Mouse (Mus musculus) adipocyte (in vitro differentiated cells): ENCODE data around the gene Rps11.

ENCODE experiments used
- DNase-seq: peaks from one replicate; pipeline ENCODE4 v3.0.0-alpha.2; 2016; ENCODE audit warnings: low spot score

Rps11 gene

DNA sequence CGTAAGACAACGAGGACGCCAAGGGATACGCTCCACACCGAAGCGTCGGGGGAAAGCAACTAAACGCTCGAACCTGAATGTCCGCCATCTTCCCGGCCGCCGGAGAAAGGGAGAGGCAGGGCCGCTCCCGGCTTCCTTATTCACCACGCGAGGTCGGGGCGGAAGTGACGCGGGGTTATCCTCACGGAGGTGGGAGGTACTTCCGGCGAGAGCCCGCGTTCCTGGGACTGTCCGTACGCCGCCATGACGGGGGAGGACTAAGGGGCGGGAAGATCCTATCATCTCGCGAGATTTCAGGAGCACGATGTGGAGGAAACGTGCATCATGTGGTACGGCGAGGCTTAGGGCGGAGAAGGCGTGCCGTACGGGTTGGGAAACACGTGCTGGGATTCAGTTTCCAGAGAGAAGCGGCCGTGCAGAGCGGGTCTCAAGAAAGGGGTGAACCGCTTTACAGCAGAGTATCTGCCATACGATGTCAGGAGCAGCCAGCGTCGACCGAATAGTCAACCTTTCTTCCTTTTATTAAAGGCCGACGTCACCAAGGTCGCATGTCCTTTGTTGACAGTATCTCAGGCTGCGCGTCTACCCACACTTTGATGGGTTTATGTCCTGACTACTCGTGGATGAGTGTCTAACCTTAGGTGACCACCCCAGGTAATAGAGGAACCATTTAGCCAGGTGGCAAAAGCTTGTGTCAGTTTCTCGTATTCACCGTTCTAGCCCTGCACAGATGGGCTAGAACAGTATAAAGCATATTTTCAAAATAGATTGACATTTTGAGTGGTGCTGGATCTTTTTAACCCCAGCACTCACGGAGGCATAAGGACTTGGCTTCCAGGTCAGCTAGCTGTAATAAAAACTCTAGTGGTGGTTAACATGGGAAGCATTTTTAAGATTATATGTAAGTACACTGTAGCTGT is at the start of gene Rps11:
Gene Rps11 (minus strand): TSS at position 216 of the 920 bp plus-strand sequence.
- DNase-seq: peak; percentile 99

DNA sequence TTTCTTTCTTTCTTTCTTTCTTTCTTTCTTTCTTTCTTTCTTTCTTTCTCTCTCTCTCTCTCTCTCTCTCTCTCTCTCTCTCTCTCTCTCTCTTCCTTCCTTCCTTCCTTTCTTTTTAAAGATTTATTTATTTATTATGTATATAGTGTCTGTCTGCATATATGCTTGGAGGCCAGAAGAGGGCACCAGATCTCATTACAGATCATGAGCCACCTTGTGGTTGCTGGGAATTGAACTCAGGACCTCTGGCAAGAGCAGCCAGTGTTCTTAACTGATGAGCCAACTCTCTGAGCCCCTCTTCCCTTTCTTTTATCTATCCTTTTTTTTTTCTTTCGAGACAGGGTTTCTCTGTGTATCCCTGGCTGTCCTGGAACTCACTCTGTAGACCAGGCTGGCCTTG is 49.5 kb upstream of the Rps11 start:
- DNase-seq: peak; percentile 19

- no peak for DNase-seq
Measured at GRCm38 (mm10) chr7:45172974-45173373, 48.7 kb upstream of the Rps11 start.

DNA sequence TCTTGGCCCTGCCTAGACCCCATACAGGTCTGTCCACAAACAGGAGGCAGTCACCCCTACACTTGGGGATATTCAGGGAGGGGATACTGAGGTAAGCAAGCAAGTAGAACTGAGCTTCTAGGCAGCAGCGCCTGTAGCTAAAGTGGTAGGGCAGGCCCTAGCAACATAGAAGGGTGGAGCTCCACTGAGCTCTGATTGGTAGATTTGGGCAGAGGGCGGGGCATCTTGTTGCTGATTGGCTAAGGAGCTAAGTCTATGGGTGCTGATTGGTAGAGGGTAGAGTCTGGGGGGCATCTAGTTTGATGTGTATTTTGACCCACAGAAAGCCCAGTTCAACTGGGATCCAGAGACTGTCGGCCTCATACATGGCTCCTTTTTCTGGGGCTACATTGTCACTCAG is 45.3 kb upstream of the Rps11 start:
- no peak for DNase-seq

DNA sequence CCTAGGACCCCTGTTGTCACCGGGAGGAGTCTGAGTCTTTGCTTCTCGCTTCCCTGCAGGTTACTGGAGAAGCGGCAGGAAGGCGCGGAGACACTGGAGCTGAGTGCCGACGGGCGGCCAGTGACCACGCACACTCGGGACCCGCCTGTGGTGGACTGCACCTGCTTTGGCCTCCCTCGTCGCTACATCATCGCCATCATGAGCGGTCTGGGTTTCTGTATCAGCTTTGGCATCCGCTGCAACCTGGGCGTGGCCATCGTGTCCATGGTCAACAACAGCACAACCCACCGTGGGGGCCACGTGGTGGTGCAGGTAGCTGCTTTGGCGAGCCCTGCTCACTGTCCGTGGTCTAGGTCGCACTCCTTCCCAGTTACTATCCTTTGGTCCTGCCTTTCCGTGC is 44.4 kb upstream of the Rps11 start:
- no peak for DNase-seq

- no peak for DNase-seq
Measured at GRCm38 (mm10) chr7:45167761-45168445, 43.7 kb upstream of the Rps11 start.

DNA sequence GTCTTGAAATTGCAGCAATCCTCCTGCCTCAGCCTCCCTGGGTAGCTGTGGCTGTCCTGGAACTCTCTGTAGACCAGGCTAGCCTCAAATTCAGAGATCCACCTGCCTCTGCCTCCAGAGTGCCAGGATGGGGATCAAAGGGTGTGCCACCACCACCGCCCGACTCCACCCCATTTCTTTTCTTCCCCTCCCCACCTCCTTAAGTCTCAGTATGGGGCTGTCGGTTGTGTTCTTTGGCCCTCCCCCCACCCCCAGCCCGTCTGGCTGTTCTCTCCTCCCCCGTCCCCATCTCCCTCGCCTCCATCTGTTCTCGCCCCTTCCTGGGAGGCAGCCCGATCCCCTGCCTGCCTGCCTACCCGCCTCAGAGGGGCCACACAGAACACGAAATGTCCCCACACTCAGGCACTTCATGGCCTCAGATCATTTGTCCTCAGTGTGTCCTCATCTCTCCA is 42.7 kb upstream of the Rps11 start:
- no peak for DNase-seq

- DNase-seq: no peak
Measured at GRCm38 (mm10) chr7:45165701-45166100, 41.5 kb upstream of the Rps11 start.

DNA sequence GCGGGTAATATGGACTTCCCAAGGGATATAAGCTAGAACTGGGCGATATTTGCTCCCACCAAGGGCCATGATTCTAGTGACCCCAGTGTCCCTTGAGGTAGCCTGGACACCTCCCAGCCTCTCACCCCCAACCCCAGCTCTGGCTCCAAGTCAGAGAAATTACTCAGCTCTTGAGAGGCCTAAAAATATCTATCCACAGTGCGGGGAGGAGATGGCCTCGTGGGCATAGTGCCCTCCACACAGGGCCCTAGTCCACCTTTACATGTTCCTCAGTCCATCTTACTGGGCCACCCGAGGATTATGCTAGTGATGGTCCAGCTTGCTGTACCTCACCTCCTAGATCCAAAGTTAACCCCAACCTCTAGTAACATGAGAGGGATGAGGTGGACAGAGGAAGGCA is 40.6 kb upstream of the Rps11 start:
- no peak for DNase-seq

DNA sequence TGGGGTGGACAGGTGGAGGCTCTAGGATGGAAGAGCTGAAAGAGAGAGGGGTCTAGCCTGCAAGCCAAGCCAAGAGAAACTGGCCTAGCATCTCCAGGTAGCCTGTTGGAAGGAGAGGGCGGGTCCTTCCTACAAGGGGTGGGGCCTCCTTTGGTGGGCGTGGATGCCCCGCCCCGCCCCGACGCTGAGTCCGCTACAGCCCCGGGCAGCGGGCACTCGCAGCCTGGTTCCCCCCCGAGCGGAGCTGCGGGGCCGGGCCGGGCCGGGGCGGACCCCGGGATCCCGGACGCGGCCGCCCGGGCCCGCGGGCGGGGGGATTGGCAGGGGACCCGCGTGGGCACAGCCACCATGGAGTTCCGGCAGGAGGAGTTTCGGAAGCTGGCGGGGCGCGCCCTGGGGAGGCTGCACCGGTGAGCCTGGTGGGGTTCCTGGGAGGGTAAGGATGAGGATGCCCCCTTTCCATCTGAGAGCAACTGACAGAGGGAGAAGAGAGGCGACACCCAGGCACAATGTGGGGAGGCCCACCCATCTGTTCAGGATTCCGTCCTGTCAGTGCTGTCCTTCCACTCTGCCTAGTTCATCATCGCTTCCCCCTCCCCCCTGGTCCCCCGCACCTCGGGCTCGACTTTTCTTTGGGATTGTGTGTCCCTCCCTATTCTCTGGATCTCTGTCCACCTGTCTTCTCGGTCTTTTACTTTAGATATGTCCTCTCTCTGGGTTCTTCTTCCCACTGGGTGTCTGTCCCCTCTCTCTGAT is 39.7 kb upstream of the Rps11 start, which contains the start of gene Slc17a7:
Gene Slc17a7 (plus strand): TSS at position 215 of the 756 bp plus-strand sequence.
- no peak for DNase-seq

DNA sequence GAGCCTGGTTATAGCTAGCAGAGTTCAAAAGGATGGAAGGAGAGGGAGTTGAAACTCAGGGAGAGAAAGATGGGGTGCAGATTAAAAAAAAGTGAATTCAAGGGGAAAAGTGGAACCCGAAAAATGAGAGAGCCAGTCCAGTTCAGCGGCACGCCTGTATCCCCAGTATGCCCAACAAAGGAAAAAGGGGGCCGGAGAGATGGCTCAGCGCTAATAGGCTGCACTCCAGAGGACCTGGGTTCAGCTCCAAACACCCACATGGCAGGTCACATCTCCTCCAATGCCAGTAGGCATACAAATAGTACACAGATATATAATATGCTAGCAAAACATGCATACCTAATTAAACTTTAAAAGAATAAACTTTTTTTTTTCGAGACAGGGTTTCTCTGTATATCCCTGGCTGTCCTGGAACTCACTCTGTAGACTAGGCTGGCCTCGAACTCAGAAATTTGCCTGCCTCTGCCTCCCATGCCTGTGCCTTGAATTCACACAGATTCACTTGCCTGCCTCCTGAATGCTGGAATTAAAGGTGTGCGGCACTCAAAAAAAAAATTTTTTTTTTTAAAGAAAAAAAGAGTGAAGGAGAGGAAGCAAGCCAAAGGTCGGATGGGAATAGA is 38.9 kb upstream of the Rps11 start:
- no peak for DNase-seq

GRCm38 (mm10) chr7:45162551-45162950 is 38.3 kb upstream of the Rps11 start:
- no peak for DNase-seq

DNA sequence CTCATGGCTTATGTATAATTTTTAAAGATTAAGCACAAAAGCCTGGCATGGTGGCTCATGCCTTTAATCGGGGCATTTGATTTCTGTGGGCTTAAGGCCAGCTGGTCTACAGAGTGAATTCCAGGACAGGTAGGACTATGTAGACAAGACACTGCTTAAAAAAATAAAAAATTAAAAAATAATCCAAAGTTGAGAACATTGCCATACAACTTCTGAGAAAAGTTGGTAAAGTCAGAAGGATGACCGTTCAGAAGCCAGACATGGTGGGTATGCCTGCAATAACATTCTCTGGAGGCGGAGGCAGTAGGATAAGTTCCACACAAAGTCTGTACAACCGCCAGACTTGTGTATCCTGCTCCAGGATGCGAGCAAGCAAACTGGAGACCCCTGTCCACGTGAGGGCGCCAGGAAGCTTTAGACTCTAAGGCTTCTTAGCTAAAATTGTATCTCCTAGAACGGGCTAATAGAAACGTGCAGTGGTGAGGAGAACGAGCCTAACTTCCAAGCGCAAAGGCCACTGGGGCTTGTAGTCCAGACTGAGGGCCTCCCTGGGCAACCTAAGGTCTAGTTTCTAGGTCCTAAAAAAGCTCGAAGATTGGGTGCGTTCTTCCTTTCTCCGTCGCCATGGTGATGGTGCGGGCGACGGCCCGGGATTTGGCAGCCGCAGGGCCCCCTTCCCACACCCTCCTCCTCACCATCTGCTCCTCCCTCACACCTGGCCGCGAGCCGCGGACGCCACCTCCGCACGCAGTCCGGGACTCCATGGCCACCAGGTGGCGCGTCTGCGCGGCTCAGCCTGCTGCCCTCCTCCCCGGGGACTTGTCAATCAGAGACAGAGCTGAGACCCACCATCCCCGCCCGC is 37.6 kb upstream of the Rps11 start:
- DNase-seq: peak; percentile 75

DNA sequence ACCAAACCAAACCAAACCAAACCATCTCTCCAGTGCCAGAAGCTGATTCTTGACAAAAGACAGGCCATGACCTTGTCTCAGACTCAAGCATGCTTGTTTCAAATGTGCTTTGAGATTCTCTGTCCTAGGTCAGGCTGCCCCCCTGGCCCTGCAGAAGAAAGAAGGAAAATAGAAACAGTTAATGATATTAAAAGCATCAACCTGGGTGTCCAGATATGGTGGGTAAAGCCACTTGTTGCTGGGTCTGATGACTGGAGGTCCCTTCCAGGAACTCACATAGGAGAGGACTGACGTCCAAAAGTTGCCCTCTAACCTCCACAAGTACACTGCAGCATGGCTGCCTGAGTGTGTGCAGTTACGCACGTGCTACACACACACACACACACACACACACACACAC is 36.6 kb upstream of the Rps11 start:
- DNase-seq: no peak

DNA sequence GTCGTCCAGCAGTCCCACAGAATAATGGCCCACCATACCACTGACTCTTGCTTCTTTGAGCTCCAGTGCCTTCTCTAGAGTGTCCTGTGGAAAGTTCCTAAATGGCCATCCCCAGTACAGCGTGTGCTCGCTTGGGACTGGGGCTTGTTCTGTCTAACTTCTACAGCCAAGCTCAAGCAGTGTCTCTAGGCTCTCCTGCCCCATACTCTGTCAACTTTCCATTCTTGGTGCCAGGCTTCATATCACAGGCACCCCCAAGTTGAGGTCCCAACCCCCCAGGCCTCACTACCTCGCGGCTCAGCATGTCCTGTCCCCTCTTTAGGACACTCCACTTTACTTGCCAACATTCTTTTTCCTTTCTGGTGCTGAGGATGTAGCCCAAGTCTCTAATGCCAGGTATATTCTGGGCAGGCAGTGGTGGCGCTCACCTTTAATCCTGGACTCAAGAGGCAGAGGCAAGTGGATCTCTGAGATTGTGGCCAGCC is 36.1 kb upstream of the Rps11 start:
- no peak for DNase-seq

DNA sequence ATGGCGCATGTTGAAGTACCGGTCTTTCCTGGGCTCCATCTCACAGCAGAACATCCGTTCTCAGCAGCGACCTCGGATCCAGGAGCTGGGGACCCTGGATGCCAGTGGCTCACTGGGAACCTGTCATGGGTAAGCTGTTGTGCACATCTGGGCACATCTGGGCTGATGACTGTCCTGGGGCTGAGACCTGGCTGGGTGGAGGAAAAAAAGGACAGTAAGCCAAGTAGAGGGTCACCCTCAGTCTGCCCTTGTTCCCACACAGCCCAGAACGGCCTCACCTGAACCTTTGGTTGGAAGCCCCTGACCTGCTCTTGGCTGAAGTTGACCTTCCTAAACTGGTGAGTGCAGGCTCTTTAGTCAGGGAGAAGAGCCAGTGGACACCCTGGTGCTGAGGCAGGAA is 34.8 kb upstream of the Rps11 start:
- no peak for DNase-seq

- DNase-seq: no peak
Measured at GRCm38 (mm10) chr7:45157459-45157858, 33.2 kb upstream of the Rps11 start.

DNA sequence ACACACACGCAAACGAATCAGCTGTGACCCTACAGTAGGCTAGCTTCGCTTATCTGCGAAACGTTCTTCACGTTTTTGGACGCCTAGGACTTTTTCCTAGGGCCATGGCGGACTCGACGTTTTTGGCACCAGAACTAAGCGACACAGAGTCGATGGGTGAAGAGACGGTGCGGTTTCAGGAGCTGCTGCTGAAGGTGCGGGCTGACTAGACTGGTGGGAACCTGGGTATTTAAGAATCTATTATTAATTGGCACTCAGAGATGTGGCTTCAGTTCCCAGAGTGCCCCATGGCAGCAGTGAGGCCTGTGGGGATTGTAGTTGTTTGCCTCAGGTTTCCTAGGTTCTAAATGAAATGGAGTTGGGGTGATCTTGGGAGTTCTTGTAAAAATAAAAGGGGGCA is 32.0 kb upstream of the Rps11 start:
- no peak for DNase-seq

- DNase-seq: no peak
Measured at GRCm38 (mm10) chr7:45155590-45155989, 31.4 kb upstream of the Rps11 start.

- peak; percentile 62 for DNase-seq
Measured at GRCm38 (mm10) chr7:45154993-45155514, 30.8 kb upstream of the Rps11 start.
